Mouse (Mus musculus): ENCODE data around the gene Cldn16. TPM values are rescaled to one million over a fixed set of nuclear protein-coding genes. Genes with fewer than 3 reads are reported as not detected.

Gene Cldn16
- total and polyA plus RNA-seq, 3 experiments, result not detected

GRCm38 (mm10) chr16:26454163-26454562, 8.8 kb upstream of the Cldn16 start:
- Histone ChIP-seq H3K27ac (ENCODE audit: control insufficient read depth, low read depth, low read length) (no peak overlapping the region), H3K9ac (ENCODE audit: control insufficient read depth, low read depth, low read length, poor library complexity, severe bottlenecking) (no peak overlapping the region), H3K36me3 (ENCODE audit: control insufficient read depth in 1 of 2, insufficient read depth in 2 of 2, low read length in 2 of 2) (no peaks in the 10 kb centered on the region), H3K9me3 (replicated peaks; ENCODE audit: insufficient read depth, low read length) (no peaks in the 10 kb centered on the region), H3K4me3 (ENCODE audit: control insufficient read depth in 1 of 2, insufficient read depth in 1 of 2, low read depth in 2 of 2, low read length in 2 of 2) (no peak overlapping the region), H3K4me1 (ENCODE audit: control insufficient read depth in 1 of 2, insufficient read depth in 2 of 2, low read length in 2 of 2) (no peaks in the 10 kb centered on the region), H3K27me3 (ENCODE audit: control insufficient read depth in 1 of 2, insufficient read depth in 2 of 2, low read length in 2 of 2) (no peaks in the 10 kb centered on the region), H3K79me2 (ENCODE audit: control insufficient read depth, insufficient read depth, low read length, poor library complexity) (no peaks in the 10 kb centered on the region)
- DNase-seq (ENCODE audit: low read depth, low spot score), result no peak
- TF ChIP-seq POLR2AphosphoS5 (IDR thresholded peaks at IDR 0.05; ENCODE audit: borderline replicate concordance, low read depth, low read length) (no peak), EP300 (IDR thresholded peaks at IDR 0.05; ENCODE audit: low read depth in 1 of 2, low read length in 2 of 2) (no peak), MXI1 (IDR thresholded peaks at IDR 0.05; ENCODE audit: low read depth, low read length) (no peak), POLR2AphosphoS2 (IDR thresholded peaks at IDR 0.05; ENCODE audit: low read length) (no peak), POLR2A (IDR thresholded peaks at IDR 0.05; ENCODE audit: control insufficient read depth in 1 of 2, insufficient read depth in 1 of 2, low read depth in 1 of 2, low read length in 2 of 2, poor library complexity in 1 of 2) (no peak), MYC (IDR thresholded peaks at IDR 0.05; ENCODE audit: low read depth, low read length) (no peak), MAFK (IDR thresholded peaks at IDR 0.05; ENCODE audit: borderline replicate concordance, low read depth, low read length) (no peak), SIN3A (IDR thresholded peaks at IDR 0.05; ENCODE audit: low read length) (no peak)

- Histone ChIP-seq H3K79me2 (ENCODE audit: control insufficient read depth, insufficient read depth, low read length, poor library complexity) (no peaks in the 10 kb centered on the region), H3K36me3 (ENCODE audit: control insufficient read depth in 1 of 2, insufficient read depth in 2 of 2, low read length in 2 of 2) (no peaks in the 10 kb centered on the region), H3K27ac (ENCODE audit: control insufficient read depth, low read depth, low read length) (no peak overlapping the region), H3K9ac (ENCODE audit: control insufficient read depth, low read depth, low read length, poor library complexity, severe bottlenecking) (no peak overlapping the region), H3K4me3 (ENCODE audit: control insufficient read depth in 1 of 2, insufficient read depth in 1 of 2, low read depth in 2 of 2, low read length in 2 of 2) (no peak overlapping the region), H3K9me3 (replicated peaks; ENCODE audit: insufficient read depth, low read length) (no peaks in the 10 kb centered on the region), H3K4me1 (ENCODE audit: control insufficient read depth in 1 of 2, insufficient read depth in 2 of 2, low read length in 2 of 2) (no peaks in the 10 kb centered on the region), H3K27me3 (ENCODE audit: control insufficient read depth in 1 of 2, insufficient read depth in 2 of 2, low read length in 2 of 2) (no peaks in the 10 kb centered on the region)
- no peak for DNase-seq (ENCODE audit: low read depth, low spot score)
- TF ChIP-seq CHD2 (IDR thresholded peaks at IDR 0.05; ENCODE audit: low read length) (no peak), ZNF384 (IDR thresholded peaks at IDR 0.05; ENCODE audit: low read depth, low read length) (no peak), EP300 (IDR thresholded peaks at IDR 0.05; ENCODE audit: low read depth in 1 of 2, low read length in 2 of 2) (no peak), POLR2A (IDR thresholded peaks at IDR 0.05; ENCODE audit: control insufficient read depth in 1 of 2, insufficient read depth in 1 of 2, low read depth in 1 of 2, low read length in 2 of 2, poor library complexity in 1 of 2) (no peak), MAZ (IDR thresholded peaks at IDR 0.05; ENCODE audit: low read depth, low read length) (no peak), USF2 (IDR thresholded peaks at IDR 0.05; ENCODE audit: borderline replicate concordance in 1 of 2, insufficient read depth in 1 of 2, low read depth in 1 of 2, low read length in 2 of 2) (no peak), E2F4 (IDR thresholded peaks at IDR 0.05; ENCODE audit: borderline replicate concordance, low read depth, low read length) (no peak), JUND (IDR thresholded peaks at IDR 0.05; ENCODE audit: low read depth, low read length) (no peak), TBP (IDR thresholded peaks at IDR 0.05; ENCODE audit: low read depth, low read length) (no peak), BHLHE40 (IDR thresholded peaks at IDR 0.05; ENCODE audit: borderline replicate concordance, low read depth, low read length) (no peak), NELFE (IDR thresholded peaks at IDR 0.05; ENCODE audit: low read depth, low read length) (no peak)
These were observed 6.8 kb upstream of the Cldn16 start for GRCm38 (mm10) chr16:26456182-26456581.
